Mouse (Mus musculus) lung, embryonic 14.5 days (tissue): ENCODE data around the gene Bsdc1. TPM values are rescaled to one million over a fixed set of nuclear protein-coding genes. Genes with fewer than 3 reads are reported as not detected.
"Not testable (repeated sequence)": the region's sequence is repeated elsewhere in the genome, so short reads cannot be mapped to it uniquely, and the experiment has no call there.

ENCODE experiments used
- ATAC-seq: fragments of 200-750 bp; cut with Nextera tagmentation; 2 replicates; pipeline ENCODE4 v1.8.0; 2017; ENCODE audit warnings: mild to moderate bottlenecking, moderate TSS enrichment, moderate library complexity; ENCODE audit not compliant: insufficient read depth
- DNase-seq: peaks from one replicate; pipeline ENCODE4 v3.0.0-alpha.2; 2015
- H3K27ac ChIP-seq: fragments of 300-500 bp; sonication (generic); 2 replicates; pipeline ENCODE4 v1.5.1; 2014; ENCODE audit warnings: low read depth, mild to moderate bottlenecking, moderate library complexity
- H3K27me3 ChIP-seq: fragments of 300-500 bp; sonication (generic); 2 replicates; pipeline ENCODE4 v1.6.1; 2014; ENCODE audit warnings: low read length, control low read depth; ENCODE audit not compliant: insufficient read depth
- H3K36me3 ChIP-seq: fragments of 300-500 bp; sonication (generic); 2 replicates; pipeline ENCODE4 v1.6.1; 2014; ENCODE audit warnings: control low read depth; ENCODE audit not compliant: insufficient read depth
- H3K4me1 ChIP-seq: fragments of 300-500 bp; sonication (generic); 2 replicates; pipeline ENCODE4 v1.6.1; 2014; ENCODE audit warnings: antibody characterized with exemption, control low read depth; ENCODE audit not compliant: insufficient read depth
- H3K4me2 ChIP-seq: fragments of 300-500 bp; sonication (generic); 2 replicates; pipeline ENCODE4 v1.6.1; 2014; ENCODE audit warnings: mild to moderate bottlenecking
- H3K4me3 ChIP-seq: fragments of 300-500 bp; sonication (generic); 2 replicates; pipeline ENCODE4 v1.5.1; 2014; ENCODE audit warnings: low read depth, low read length
- H3K9ac ChIP-seq: fragments of 300-500 bp; sonication (generic); 2 replicates; pipeline ENCODE4 v1.6.1; 2014
- H3K9me3 ChIP-seq: fragments of 300-500 bp; sonication (generic); 2 replicates; pipeline ENCODE4 v1.6.1; 2016; ENCODE audit warnings: low read depth, low read length, control low read depth
- CTCF ChIP-seq: IDR thresholded peaks from 2 replicates; pipeline ENCODE4 v1.5.1; 2016; ENCODE audit warnings: antibody characterized with exemption, low read depth
- WGBS: fragments of 180-500 bp; shearing (Covaris S2); extraction: QIAGEN DNeasy Blood & Tissue Kit; methylation state at CpG from one replicate; pipeline ENCODE4 v1.1.7; 2014; 5-methylcytosine and 5-hydroxymethylcytosine counted together
- polyA plus RNA-seq: library from polyadenylated mRNA; unstranded; fragments of >200 nt; fragmentation: Nextera tagmentation; extraction: Ambion mirVana; gene quantifications from 2 replicates; pipeline ENCODE4 v1.2.1, GENCODE M21; 2014

Bsdc1 gene
- polyA plus RNA-seq, 1 experiment from 2014 or later: 20.5 TPM

DNA sequence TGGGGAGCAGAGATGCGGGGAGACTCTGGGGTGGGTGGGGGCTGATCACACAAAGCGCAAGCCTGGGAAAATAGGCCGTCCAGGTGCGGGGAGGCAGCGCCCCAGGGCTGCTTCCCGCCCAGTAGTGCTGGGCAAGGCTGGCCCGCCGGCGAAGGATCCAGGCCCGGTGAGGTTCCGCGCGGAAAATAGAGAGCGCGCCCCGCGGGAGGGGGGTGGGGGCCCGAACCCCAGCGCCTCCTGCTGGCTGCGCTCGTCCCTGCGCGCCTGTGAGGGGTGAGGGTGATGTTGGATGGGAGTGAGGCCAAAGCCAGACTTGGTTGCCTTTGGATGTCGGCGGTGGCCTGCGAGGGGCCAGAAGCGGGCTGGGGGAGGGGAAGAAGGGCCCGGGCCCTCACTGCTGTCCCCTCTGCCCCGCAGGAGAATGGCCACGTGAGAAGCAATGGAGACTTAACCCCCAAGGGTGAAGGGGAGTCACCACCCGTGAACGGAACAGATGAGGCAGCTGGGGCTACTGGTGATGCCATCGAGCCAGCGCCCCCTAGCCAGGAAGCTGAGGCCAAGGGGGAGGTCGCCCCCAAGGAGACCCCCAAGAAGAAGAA, 53.0 kb downstream of the Bsdc1 start:
- peak; percentile 85 for DNase-seq
- H3K27ac ChIP-seq: peak overlapping the region; percentile 97
- 0 out of 2 replicates have a peak, but pooled peaks cover 3% of the 10 kb centered on the region for H3K4me1 ChIP-seq

DNA sequence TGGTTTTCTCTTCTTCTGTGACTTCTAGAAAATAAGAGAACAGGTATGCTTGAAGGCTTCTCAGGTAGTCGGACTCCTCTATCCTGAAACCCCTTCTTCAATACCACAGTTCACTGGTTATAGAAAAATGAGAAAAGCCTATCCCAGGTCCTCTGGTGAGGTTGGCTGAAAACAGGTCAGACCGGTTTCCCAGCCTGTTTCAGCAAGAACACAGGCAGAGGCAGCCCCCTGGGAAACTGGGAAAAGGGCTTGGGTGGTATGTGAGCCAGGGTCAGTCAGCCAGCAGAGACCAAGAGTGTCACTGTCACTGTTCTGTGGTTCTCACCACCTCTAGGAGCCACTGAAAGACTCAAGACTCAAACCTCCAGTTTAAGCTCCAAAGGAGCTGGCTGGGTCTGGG, 55.5 kb downstream of the Bsdc1 start:
- Histone ChIP-seq H3K9ac (no peak overlapping the region), H3K27ac (peak overlapping the region; percentile 39)
- TF ChIP-seq CTCF: no peak

More for the DNA sequence above, 53.0 kb downstream of the Bsdc1 start:
- peak overlapping the region; percentile 72 for H3K4me2 ChIP-seq
- peak; percentile 82 for TF ChIP-seq CTCF
- WGBS: under 1% methylated on average over 33 of the region's 35 CpGs
- ATAC-seq: peak; percentile 35
- H3K27me3 ChIP-seq: no peaks in the 10 kb centered on the region
- H3K9ac ChIP-seq: peak overlapping the region; percentile 100
- H3K36me3 ChIP-seq: peaks cover 38% of the 10 kb centered on the region
- H3K4me3 ChIP-seq: peak overlapping the region; percentile 100
- no peaks in the 10 kb centered on the region for H3K9me3 ChIP-seq

DNA sequence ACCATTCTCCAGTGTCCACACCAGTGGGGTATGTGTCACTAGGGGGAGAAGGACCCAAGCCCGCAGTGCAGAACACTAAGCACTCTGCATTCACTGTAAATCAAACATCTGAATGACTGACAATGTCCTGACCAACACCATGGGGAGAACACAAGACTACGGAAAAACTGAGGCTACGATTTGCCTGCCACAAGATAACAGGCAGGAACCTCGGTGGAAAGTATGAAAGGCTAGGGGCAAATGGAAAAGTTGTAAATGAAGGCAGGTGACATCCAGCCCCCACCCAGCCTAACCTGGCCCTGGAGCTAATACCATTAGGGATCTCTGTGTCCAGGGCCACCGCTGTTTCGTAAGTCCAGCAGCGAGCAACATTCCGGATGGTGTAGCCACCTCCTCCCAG, 57.1 kb downstream of the Bsdc1 start:
- H3K36me3 ChIP-seq: peaks cover 79% of the 10 kb centered on the region
- WGBS: 82% methylated on average over 8 of the region's 8 CpGs
- ATAC-seq (no peak), DNase-seq (no peak)
- no peak overlapping the region for H3K4me3 ChIP-seq
- no peak overlapping the region for H3K9ac ChIP-seq
- H3K9me3 ChIP-seq: no peaks in the 10 kb centered on the region
- TF ChIP-seq CTCF: no peak
- H3K27me3 ChIP-seq: no peaks in the 10 kb centered on the region
- no peak overlapping the region for H3K27ac ChIP-seq
- no peak overlapping the region for H3K4me2 ChIP-seq
- no peaks in the 10 kb centered on the region for H3K4me1 ChIP-seq

More for the DNA sequence above, 55.5 kb downstream of the Bsdc1 start:
- DNase-seq: peak; percentile 77
- H3K27me3 ChIP-seq: no peaks in the 10 kb centered on the region
- peaks cover 63% of the 10 kb centered on the region for H3K36me3 ChIP-seq
- no peak for ATAC-seq
- H3K4me2 ChIP-seq: peak overlapping the region; percentile 25; the same call in 1 of the 2 replicates
- no peaks in the 10 kb centered on the region for H3K9me3 ChIP-seq
- WGBS: 29% methylated on average over 2 of the region's 2 CpGs
- H3K4me1 ChIP-seq: 0 out of 2 replicates have a peak, but pooled peaks cover 3% of the 10 kb centered on the region
- no peak overlapping the region for H3K4me3 ChIP-seq

DNA sequence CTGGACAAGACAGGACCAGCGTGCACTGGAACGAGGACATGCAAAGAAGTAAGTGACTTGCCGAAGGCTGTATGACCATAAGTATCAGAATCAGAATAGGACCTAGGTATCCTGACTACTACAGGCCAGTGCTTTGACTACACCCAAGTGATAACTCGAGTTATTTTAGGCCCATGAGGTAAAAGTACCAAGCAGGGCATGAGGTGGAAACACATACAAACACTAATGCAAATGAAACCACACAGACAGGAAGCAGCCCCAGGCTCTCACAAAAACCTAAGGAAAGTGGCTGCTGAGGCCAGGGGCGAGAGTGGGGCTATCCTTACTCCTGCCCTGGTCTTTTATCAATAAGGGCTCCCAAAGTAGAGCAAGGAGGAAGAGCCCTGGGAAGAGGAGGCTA, 64.0 kb downstream of the Bsdc1 start:
- no peak for TF ChIP-seq CTCF
- Histone ChIP-seq H3K36me3 (peaks cover 95% of the 10 kb centered on the region), H3K27ac (no peak overlapping the region)

DNA sequence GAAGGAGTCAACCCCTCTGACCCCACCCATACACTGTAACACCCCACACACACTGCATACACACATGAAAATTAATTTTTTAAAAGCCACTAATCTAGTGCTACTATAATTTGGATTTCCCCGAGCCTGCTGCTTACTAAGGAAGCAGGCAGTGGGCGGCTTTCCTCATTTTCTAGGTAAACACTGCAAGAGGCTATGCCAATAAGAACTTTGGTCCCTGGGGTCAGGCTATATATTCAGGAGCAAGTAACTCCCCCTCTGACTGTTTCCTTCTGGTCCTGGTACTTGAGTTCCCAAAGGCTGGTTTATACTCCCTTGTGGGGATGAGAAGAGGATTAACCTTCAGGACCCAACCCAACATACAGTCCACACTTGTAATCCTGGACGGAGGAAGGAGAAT, 64.5 kb downstream of the Bsdc1 start:
- Histone ChIP-seq H3K27ac (no peak overlapping the region), H3K36me3 (peaks cover 95% of the 10 kb centered on the region), H3K9me3 (no peaks in the 10 kb centered on the region), H3K4me2 (no peak overlapping the region), H3K4me1 (no peaks in the 10 kb centered on the region), H3K27me3 (no peaks in the 10 kb centered on the region), H3K9ac (no peak overlapping the region), H3K4me3 (no peak overlapping the region)
- DNase-seq (no peak), ATAC-seq (no peak)
- 82% methylated on average over 3 of the region's 3 CpGs for WGBS
- no peak for TF ChIP-seq CTCF

More for the DNA sequence above, 64.0 kb downstream of the Bsdc1 start:
- WGBS: 86% methylated on average over 5 of the region's 5 CpGs
- Histone ChIP-seq H3K27me3 (no peaks in the 10 kb centered on the region), H3K4me2 (no peak overlapping the region), H3K4me3 (no peak overlapping the region), H3K9me3 (no peaks in the 10 kb centered on the region), H3K9ac (no peak overlapping the region), H3K4me1 (no peaks in the 10 kb centered on the region)
- ATAC-seq (no peak), DNase-seq (no peak)

DNA sequence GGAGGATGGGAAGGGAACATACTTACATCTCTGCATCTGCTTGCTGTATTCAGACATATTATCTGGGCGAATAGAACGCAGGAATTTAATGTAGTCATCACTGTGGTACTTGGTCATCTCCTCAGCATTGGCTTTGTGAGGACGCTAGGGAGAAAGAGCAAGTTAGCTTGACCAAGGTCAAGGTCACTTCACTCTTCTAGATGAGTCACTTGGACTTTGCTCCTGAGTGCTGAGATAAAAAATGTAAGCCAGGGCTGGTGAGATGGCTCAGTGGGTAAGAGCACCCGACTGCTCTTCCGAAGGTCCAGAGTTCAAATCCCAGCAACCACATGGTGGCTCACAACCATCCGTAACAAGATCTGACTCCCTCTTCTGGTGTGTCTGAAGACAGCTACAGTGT, 67.5 kb downstream of the Bsdc1 start:
- WGBS: 96% methylated on average over 5 of the region's 6 CpGs
- not testable (repeated sequence) for H3K4me3 ChIP-seq, DNase-seq, ATAC-seq, H3K4me1 ChIP-seq, H3K9me3 ChIP-seq, H3K4me2 ChIP-seq, H3K27me3 ChIP-seq, H3K9ac ChIP-seq, H3K27ac ChIP-seq
- peaks cover 92% of the 10 kb centered on the region for H3K36me3 ChIP-seq

Other genes starting within 250 kb of the Bsdc1 start
- 2.8 and 3.2 TPM in 2 replicates for gene C77080, start 200.2 kb upstream of the Bsdc1 start, polyA plus RNA-seq
- 0.33 and 0.54 TPM in 2 replicates for gene Sync, start 174.0 kb upstream of the Bsdc1 start, polyA plus RNA-seq
- 387 and 402 TPM in 2 replicates for gene Rbbp4, start 126.2 kb upstream of the Bsdc1 start, polyA plus RNA-seq
- gene Zbtb8os, start 125.9 kb upstream of the Bsdc1 start, polyA plus RNA-seq: 49.2 and 51.6 TPM in 2 replicates
- gene Zbtb8a, start 83.5 kb upstream of the Bsdc1 start, polyA plus RNA-seq: 14.7 and 16.2 TPM in 2 replicates
- 1.3 and 2.8 TPM in 2 replicates for gene Zbtb8b, start 20.7 kb upstream of the Bsdc1 start, polyA plus RNA-seq
- gene Tssk3, start 29.4 kb downstream of the Bsdc1 start, polyA plus RNA-seq: not detected in 2 replicates
- not detected in 2 replicates for gene Fam229a, start 29.6 kb downstream of the Bsdc1 start, polyA plus RNA-seq
- 799 and 847 TPM in 2 replicates for gene Marcksl1, start 52.0 kb downstream of the Bsdc1 start, polyA plus RNA-seq
- gene Hdac1, start 81.1 kb downstream of the Bsdc1 start, polyA plus RNA-seq: 243 and 246 TPM in 2 replicates
- 5.7 and 7.8 TPM in 2 replicates for gene Lck, start 112.1 kb downstream of the Bsdc1 start, polyA plus RNA-seq
- gene Fam167b, start 117.0 kb downstream of the Bsdc1 start, polyA plus RNA-seq: 2.2 and 2.7 TPM in 2 replicates
- 308 and 316 TPM in 2 replicates for gene Eif3i, start 139.1 kb downstream of the Bsdc1 start, polyA plus RNA-seq
- 187 and 200 TPM in 2 replicates for gene Tmem234, start 139.1 kb downstream of the Bsdc1 start, polyA plus RNA-seq
- gene Dcdc2b, start 152.7 kb downstream of the Bsdc1 start, polyA plus RNA-seq: 2.1 and 2.5 TPM in 2 replicates
- 23.6 and 25.8 TPM in 2 replicates for gene Iqcc, start 157.5 kb downstream of the Bsdc1 start, polyA plus RNA-seq
- 43.9 and 46.3 TPM in 2 replicates for gene Ccdc28b, start 162.4 kb downstream of the Bsdc1 start, polyA plus RNA-seq
- 100 and 109 TPM in 2 replicates for gene Txlna, start 179.5 kb downstream of the Bsdc1 start, polyA plus RNA-seq
- 12.3 and 14.9 TPM in 2 replicates for gene Kpna6, start 211.2 kb downstream of the Bsdc1 start, polyA plus RNA-seq
- 28.7 TPM in 2 replicates for gene Tmem39b, start 235.3 kb downstream of the Bsdc1 start, polyA plus RNA-seq